Mouse (Mus musculus) lung, postnatal 36 days (tissue): ENCODE results near the gene Olfr513.

Experiments used
- DNase-seq: peaks from one replicate; pipeline ENCODE4 v3.0.0; 2022; ENCODE audit warnings: mixed read lengths

Gene Olfr513

DNA sequence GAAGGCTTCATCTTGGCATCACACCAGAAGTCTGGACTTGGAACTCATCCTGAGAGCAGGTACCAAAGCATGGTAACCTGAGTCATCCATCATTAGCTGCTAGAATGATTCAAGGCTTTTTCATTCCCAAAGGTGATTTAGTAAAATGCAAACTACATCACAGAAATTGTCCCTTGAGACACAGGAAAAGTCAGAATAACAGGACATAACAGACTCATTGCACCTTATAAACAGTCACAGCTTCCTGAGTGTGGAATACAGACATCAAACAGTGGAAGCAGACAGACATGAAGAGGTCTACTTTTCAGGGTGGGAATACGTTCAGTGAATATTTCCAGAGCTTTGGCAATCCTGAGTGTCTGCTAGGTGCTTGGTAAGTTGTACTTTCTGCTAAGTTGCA is at the start of gene Olfr513:
Gene Olfr513 (plus strand): TSS at position 301 of the 400 bp plus-strand sequence.
- DNase-seq, result no peak

GRCm38 (mm10) chr7:108713020-108713419 is 37.8 kb upstream of the Olfr513 start, which contains the start of gene Olfr512:
Gene Olfr512 (plus strand): TSS chr7:108713320.
- DNase-seq, result no peak

- no peak for DNase-seq
These were observed 9.6 kb downstream of the Olfr513 start for GRCm38 (mm10) chr7:108760411-108760810.

GRCm38 (mm10) chr7:108797205-108797933 is 46.6 kb downstream of the Olfr513 start:
- DNase-seq, result no peak
